Mouse (Mus musculus) stomach, embryonic 15.5 days (tissue): ENCODE measurements around the gene Cox19. TPM values are rescaled to one million over a fixed set of nuclear protein-coding genes. Genes with fewer than 3 reads are reported as not detected.

Experiments
- ATAC-seq: fragments of 200-750 bp; cut with Nextera tagmentation; 2 replicates; pipeline ENCODE4 v1.8.0; 2017; ENCODE audit warnings: low read depth, moderate number of reproducible peaks, moderate TSS enrichment; ENCODE audit not compliant: insufficient read depth, low FRiP score
- H3K27ac ChIP-seq: fragments of 300-500 bp; sonication (generic); 2 replicates; pipeline ENCODE4 v1.5.1; 2015; ENCODE audit warnings: mild to moderate bottlenecking, inconsistent platforms
- H3K27me3 ChIP-seq: fragments of 300-500 bp; sonication (generic); replicated peaks from 2 replicates; pipeline ENCODE4 v1.6.1; 2015; ENCODE audit warnings: inconsistent platforms
- H3K36me3 ChIP-seq: fragments of 300-500 bp; sonication (generic); 2 replicates; pipeline ENCODE4 v1.6.1; 2015; ENCODE audit warnings: inconsistent platforms
- H3K4me1 ChIP-seq: fragments of 300-500 bp; sonication (generic); 2 replicates; pipeline ENCODE4 v1.6.1; 2015; ENCODE audit warnings: inconsistent platforms
- H3K4me2 ChIP-seq: fragments of 300-500 bp; sonication (generic); 2 replicates; pipeline ENCODE4 v1.6.1; 2015; ENCODE audit warnings: mild to moderate bottlenecking, inconsistent platforms
- H3K4me3 ChIP-seq: fragments of 300-500 bp; sonication (generic); replicated peaks from 2 replicates; pipeline ENCODE4 v1.5.1; 2015; ENCODE audit warnings: inconsistent platforms
- H3K9ac ChIP-seq: fragments of 300-500 bp; sonication (generic); 2 replicates; pipeline ENCODE4 v1.6.1; 2015; ENCODE audit warnings: inconsistent platforms
- H3K9me3 ChIP-seq: fragments of 300-500 bp; sonication (generic); 2 replicates; pipeline ENCODE4 v1.6.1; 2016; ENCODE audit warnings: inconsistent platforms
- WGBS: fragments of 180-500 bp; shearing (Covaris S2); methylation state at CpG from one replicate; pipeline ENCODE4 v1.1.7; 2015; 5-methylcytosine and 5-hydroxymethylcytosine counted together
- polyA plus RNA-seq: library from polyadenylated mRNA; unstranded; fragments of >200 nt; fragmentation: Nextera tagmentation; extraction: Ambion mirVana; gene quantifications from 2 replicates; pipeline ENCODE4 v1.2.1, GENCODE M21; 2015

The Cox19 gene
- polyA plus RNA-seq, 1 experiment from 2014 or later, result 115 TPM

GRCm38 (mm10) chr5:139367884-139368458 lies 16.8 kb upstream of the Cox19 start:
- Histone ChIP-seq H3K9me3 (no peaks in the 10 kb centered on the region), H3K4me3 (no peak overlapping the region), H3K27me3 (no peaks in the 10 kb centered on the region), H3K4me2 (no peak overlapping the region), H3K4me1 (peaks cover 37% of the 10 kb centered on the region), H3K36me3 (no peaks in the 10 kb centered on the region), H3K9ac (no peak overlapping the region), H3K27ac (no peak overlapping the region)
- ATAC-seq, result no peak
- 80% methylated on average over 4 of the region's 4 CpGs for WGBS

- Histone ChIP-seq H3K4me3 (no peak overlapping the region), H3K4me1 (peaks cover 26% of the 10 kb centered on the region), H3K27me3 (no peaks in the 10 kb centered on the region), H3K27ac (no peak overlapping the region), H3K9ac (no peak overlapping the region), H3K4me2 (no peak overlapping the region), H3K36me3 (no peaks in the 10 kb centered on the region), H3K9me3 (no peaks in the 10 kb centered on the region)
- ATAC-seq, result no peak
- WGBS, result 77% methylated on average over 11 of the region's 11 CpGs
These were observed 15.3 kb upstream of the Cox19 start for GRCm38 (mm10) chr5:139366484-139366883.

GRCm38 (mm10) chr5:139365827-139366226 lies 14.6 kb upstream of the Cox19 start:
- no peak for ATAC-seq
- Histone ChIP-seq H3K9me3 (no peaks in the 10 kb centered on the region), H3K36me3 (no peaks in the 10 kb centered on the region), H3K4me3 (no peak overlapping the region), H3K4me2 (no peak overlapping the region), H3K27ac (no peak overlapping the region), H3K27me3 (no peaks in the 10 kb centered on the region), H3K9ac (no peak overlapping the region), H3K4me1 (peaks cover 20% of the 10 kb centered on the region)
- WGBS, result 38% methylated on average over 1 of the region's 1 CpGs

- no peak for ATAC-seq
- no peaks in the 10 kb centered on the region for H3K9me3 ChIP-seq
- WGBS, result 33% methylated on average over 5 of the region's 5 CpGs
- H3K27me3 ChIP-seq, result no peaks in the 10 kb centered on the region
- no peak overlapping the region for H3K4me2 ChIP-seq
- no peak overlapping the region for H3K27ac ChIP-seq
- H3K9ac ChIP-seq, result no peak overlapping the region
- peaks cover 20% of the 10 kb centered on the region for H3K4me1 ChIP-seq
- H3K4me3 ChIP-seq, result no peak overlapping the region
- H3K36me3 ChIP-seq, result no peaks in the 10 kb centered on the region
These were observed 13.8 kb upstream of the Cox19 start for GRCm38 (mm10) chr5:139364911-139365571.

GRCm38 (mm10) chr5:139364260-139364910 lies 13.2 kb upstream of the Cox19 start:
- Histone ChIP-seq H3K4me2 (0 out of 2 replicates have a peak overlapping the region, but pooled peaks have one; percentile 3), H3K4me1 (peaks cover 20% of the 10 kb centered on the region), H3K27ac (no peak overlapping the region), H3K4me3 (no peak overlapping the region), H3K27me3 (no peaks in the 10 kb centered on the region), H3K9ac (no peak overlapping the region), H3K36me3 (no peaks in the 10 kb centered on the region), H3K9me3 (no peaks in the 10 kb centered on the region)
- ATAC-seq, result peak; percentile 40
- WGBS, result 20% methylated on average over 12 of the region's 12 CpGs

- Histone ChIP-seq H3K27ac (no peak overlapping the region), H3K4me1 (peaks cover 19% of the 10 kb centered on the region), H3K4me3 (no peak overlapping the region), H3K4me2 (no peak overlapping the region), H3K9ac (no peak overlapping the region), H3K27me3 (no peaks in the 10 kb centered on the region), H3K36me3 (no peaks in the 10 kb centered on the region), H3K9me3 (no peaks in the 10 kb centered on the region)
- 71% methylated on average over 7 of the region's 7 CpGs for WGBS
- ATAC-seq, result no peak
These were observed 12.6 kb upstream of the Cox19 start for GRCm38 (mm10) chr5:139363858-139364257.

GRCm38 (mm10) chr5:139359244-139359643 lies 8.0 kb upstream of the Cox19 start:
- no peak for ATAC-seq
- H3K4me1 ChIP-seq, result peaks cover 13% of the 10 kb centered on the region

GRCm38 (mm10) chr5:139358653-139359052 lies 7.4 kb upstream of the Cox19 start:
- Histone ChIP-seq H3K36me3 (no peaks in the 10 kb centered on the region), H3K27me3 (no peaks in the 10 kb centered on the region), H3K9ac (no peak overlapping the region), H3K4me2 (no peak overlapping the region), H3K4me1 (peaks cover 14% of the 10 kb centered on the region; the same call in 1 of the 2 replicates), H3K4me3 (no peak overlapping the region), H3K9me3 (no peaks in the 10 kb centered on the region), H3K27ac (no peak overlapping the region)
- no peak for ATAC-seq
- WGBS, result 82% methylated on average over 2 of the region's 2 CpGs

More at GRCm38 (mm10) chr5:139359244-139359643, 8.0 kb upstream of the Cox19 start:
- H3K4me3 ChIP-seq, result no peak overlapping the region
- H3K27me3 ChIP-seq, result no peaks in the 10 kb centered on the region
- H3K9me3 ChIP-seq, result no peaks in the 10 kb centered on the region
- no peak overlapping the region for H3K9ac ChIP-seq
- H3K4me2 ChIP-seq, result no peak overlapping the region
- WGBS, result 82% methylated on average over 5 of the region's 5 CpGs
- H3K27ac ChIP-seq, result no peak overlapping the region
- no peaks in the 10 kb centered on the region for H3K36me3 ChIP-seq

GRCm38 (mm10) chr5:139355235-139355772 lies 4.1 kb upstream of the Cox19 start:
- WGBS, result 35% methylated on average over 19 of the region's 19 CpGs
- no peak for ATAC-seq
- H3K4me2 ChIP-seq, result no peak overlapping the region

GRCm38 (mm10) chr5:139353946-139354345 lies 2.7 kb upstream of the Cox19 start:
- no peaks in the 10 kb centered on the region for H3K27me3 ChIP-seq
- H3K4me1 ChIP-seq, result peaks cover 31% of the 10 kb centered on the region
- H3K4me2 ChIP-seq, result peak overlapping the region; percentile 41
- peak overlapping the region; percentile 13 for H3K4me3 ChIP-seq
- peak; percentile 8; the same call in 1 of the 2 replicates for ATAC-seq
- H3K27ac ChIP-seq, result peak overlapping the region; percentile 45; the same call in 1 of the 2 replicates
- no peak overlapping the region for H3K9ac ChIP-seq
- H3K36me3 ChIP-seq, result no peaks in the 10 kb centered on the region
- no peaks in the 10 kb centered on the region for H3K9me3 ChIP-seq
- WGBS, result 70% methylated on average over 11 of the region's 11 CpGs

More at GRCm38 (mm10) chr5:139355235-139355772, 4.1 kb upstream of the Cox19 start:
- H3K27ac ChIP-seq, result no peak overlapping the region
- no peaks in the 10 kb centered on the region for H3K36me3 ChIP-seq
- H3K4me1 ChIP-seq, result peaks cover 31% of the 10 kb centered on the region
- no peaks in the 10 kb centered on the region for H3K9me3 ChIP-seq
- H3K27me3 ChIP-seq, result no peaks in the 10 kb centered on the region
- H3K9ac ChIP-seq, result no peak overlapping the region
- no peak overlapping the region for H3K4me3 ChIP-seq

GRCm38 (mm10) chr5:139353496-139353895 lies 2.3 kb upstream of the Cox19 start:
- no peak overlapping the region for H3K9ac ChIP-seq
- no peak for ATAC-seq
- no peaks in the 10 kb centered on the region for H3K27me3 ChIP-seq
- H3K9me3 ChIP-seq, result no peaks in the 10 kb centered on the region
- peak overlapping the region; percentile 13 for H3K4me3 ChIP-seq
- H3K27ac ChIP-seq, result peak overlapping the region; percentile 45; the same call in 1 of the 2 replicates
- no peaks in the 10 kb centered on the region for H3K36me3 ChIP-seq
- H3K4me2 ChIP-seq, result peak overlapping the region; percentile 41
- 52% methylated on average over 10 of the region's 10 CpGs for WGBS
- H3K4me1 ChIP-seq, result peaks cover 31% of the 10 kb centered on the region

GRCm38 (mm10) chr5:139352317-139352716 lies 1.1 kb upstream of the Cox19 start, which contains the start of gene Cyp2w1:
Gene Cyp2w1, plus strand, starts transcription at chr5:139352617.
- WGBS, result 35% methylated on average over 6 of the region's 6 CpGs
- peak within 1 kb of the TSS; percentile 13 for H3K4me3 ChIP-seq
- no peak for ATAC-seq
- H3K27ac ChIP-seq, result peak within 1 kb of the TSS; percentile 83
- H3K27me3 ChIP-seq, result no peaks in the 10 kb centered on the region
- H3K9ac ChIP-seq, result no peak within 1 kb of the TSS
- H3K36me3 ChIP-seq, result no peaks in the 10 kb centered on the region
- H3K9me3 ChIP-seq, result no peaks in the 10 kb centered on the region
- H3K4me1 ChIP-seq, result peaks cover 31% of the 10 kb centered on the region
- peak within 1 kb of the TSS; percentile 43 for H3K4me2 ChIP-seq
